Mouse (Mus musculus): ENCODE data around the gene Ccr1l1. TPM values are rescaled to one million over a fixed set of nuclear protein-coding genes. Genes with fewer than 3 reads are reported as not detected.

Ccr1l1 gene
- not detected in 2 replicates for polyA plus RNA-seq (2015; fragmentation: Nextera tagmentation; extraction: Ambion mirVana)

GRCm38 (mm10) chr9:123978308-123978707 is at the start of gene Ccr1l1:
Ccr1l1 (minus strand) TSS chr9:123978408.
- H3K9me3 ChIP-seq (ENCODE audit: control insufficient read depth, low read length): no peaks in the 10 kb centered on the region
- H3K27me3 ChIP-seq (ENCODE audit: control insufficient read depth, insufficient read depth, low read depth, low read length): no peaks in the 10 kb centered on the region
- no peak for ATAC-seq (ENCODE audit: low read depth)
- no peaks in the 10 kb centered on the region for H3K36me3 ChIP-seq (ENCODE audit: control insufficient read depth, insufficient read depth, low read length)
- H3K9ac ChIP-seq (ENCODE audit: low read length): no peak within 1 kb of the TSS
- WGBS: 26% methylated on average over 1 of the region's 1 CpGs
- no peaks in the 10 kb centered on the region for H3K4me1 ChIP-seq (replicated peaks; ENCODE audit: control insufficient read depth, insufficient read depth, low read length)
- H3K4me3 ChIP-seq (ENCODE audit: low read length): no peak within 1 kb of the TSS
- H3K4me2 ChIP-seq (ENCODE audit: low read depth, low read length): no peak within 1 kb of the TSS
- H3K27ac ChIP-seq (ENCODE audit: low read length): no peak within 1 kb of the TSS

DNA sequence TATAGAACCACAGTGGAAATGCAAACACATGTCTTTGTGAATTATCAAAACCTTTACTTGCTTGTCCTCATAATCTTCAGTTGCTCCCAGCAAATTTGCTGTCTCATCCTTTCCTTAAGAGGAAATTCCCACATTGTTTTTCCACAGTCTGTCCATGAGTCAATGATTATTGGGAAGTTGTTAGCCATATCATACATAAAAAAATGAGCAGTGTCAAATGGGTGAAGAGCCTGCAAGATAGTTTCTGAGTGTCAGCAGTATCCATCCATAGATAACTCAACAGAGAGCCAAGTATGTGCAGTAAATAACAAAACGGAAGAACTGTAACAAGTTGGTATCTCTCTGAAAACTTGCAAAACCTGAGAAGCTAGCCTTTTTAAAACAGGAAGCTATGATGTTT is 43.5 kb upstream of the Ccr1l1 start, which contains the start of gene Ccr3:
Gene Ccr3, plus strand, starts transcription at position 301 of the 400 bp plus-strand sequence.
- H3K4me2 ChIP-seq (ENCODE audit: low read depth, low read length): no peak within 1 kb of the TSS
- no peaks in the 10 kb centered on the region for H3K36me3 ChIP-seq (ENCODE audit: control insufficient read depth, insufficient read depth, low read length)
- H3K9ac ChIP-seq (ENCODE audit: low read length): no peak within 1 kb of the TSS
- 70% methylated on average over 1 of the region's 1 CpGs for WGBS
- no peaks in the 10 kb centered on the region for H3K27me3 ChIP-seq (ENCODE audit: control insufficient read depth, insufficient read depth, low read depth, low read length)
- no peak for ATAC-seq (ENCODE audit: low read depth)
- no peaks in the 10 kb centered on the region for H3K4me1 ChIP-seq (replicated peaks; ENCODE audit: control insufficient read depth, insufficient read depth, low read length)
- H3K4me3 ChIP-seq (ENCODE audit: low read length): no peak within 1 kb of the TSS
- no peaks in the 10 kb centered on the region for H3K9me3 ChIP-seq (ENCODE audit: control insufficient read depth, low read length)
- H3K27ac ChIP-seq (ENCODE audit: low read length): no peak within 1 kb of the TSS

- Histone ChIP-seq H3K9me3 (ENCODE audit: control insufficient read depth, low read length) (no peaks in the 10 kb centered on the region), H3K9ac (ENCODE audit: low read length) (no peak overlapping the region), H3K4me1 (replicated peaks; ENCODE audit: control insufficient read depth, insufficient read depth, low read length) (no peaks in the 10 kb centered on the region), H3K4me2 (ENCODE audit: low read depth, low read length) (no peak overlapping the region), H3K36me3 (ENCODE audit: control insufficient read depth, insufficient read depth, low read length) (no peaks in the 10 kb centered on the region), H3K4me3 (ENCODE audit: low read length) (no peak overlapping the region), H3K27ac (ENCODE audit: low read length) (no peak overlapping the region), H3K27me3 (ENCODE audit: control insufficient read depth, insufficient read depth, low read depth, low read length) (no peaks in the 10 kb centered on the region)
- ATAC-seq (ENCODE audit: low read depth): no peak
- 82% methylated on average over 3 of the region's 3 CpGs for WGBS
These were observed 41.7 kb upstream of the Ccr1l1 start for GRCm38 (mm10) chr9:124019887-124020286.

DNA sequence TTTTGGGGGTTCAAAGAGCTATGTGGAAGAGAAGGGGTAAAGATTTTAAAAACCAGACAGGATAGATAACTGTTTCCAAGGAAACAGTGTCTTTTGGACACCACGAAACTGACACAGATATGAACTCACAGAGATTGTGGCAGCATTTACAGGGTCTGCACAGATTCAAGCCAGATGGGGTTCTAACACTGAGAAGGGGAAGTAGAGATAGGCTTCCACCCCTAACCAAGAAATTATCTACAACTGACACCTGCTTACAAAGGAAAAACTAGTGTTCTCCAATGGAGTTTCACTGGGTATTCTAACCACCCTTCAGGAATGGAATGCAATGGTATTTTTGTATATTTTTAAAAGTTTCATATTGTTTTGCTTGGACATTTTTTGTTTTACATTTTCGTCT is 37.8 kb upstream of the Ccr1l1 start:
- 51% methylated on average over 2 of the region's 2 CpGs for WGBS
- Histone ChIP-seq H3K4me3 (ENCODE audit: low read length) (no peak overlapping the region), H3K9ac (ENCODE audit: low read length) (no peak overlapping the region), H3K27ac (ENCODE audit: low read length) (no peak overlapping the region), H3K27me3 (ENCODE audit: control insufficient read depth, insufficient read depth, low read depth, low read length) (no peaks in the 10 kb centered on the region), H3K9me3 (ENCODE audit: control insufficient read depth, low read length) (no peaks in the 10 kb centered on the region), H3K36me3 (ENCODE audit: control insufficient read depth, insufficient read depth, low read length) (no peaks in the 10 kb centered on the region), H3K4me1 (replicated peaks; ENCODE audit: control insufficient read depth, insufficient read depth, low read length) (no peaks in the 10 kb centered on the region), H3K4me2 (ENCODE audit: low read depth, low read length) (no peak overlapping the region)
- ATAC-seq (ENCODE audit: low read depth): no peak

DNA sequence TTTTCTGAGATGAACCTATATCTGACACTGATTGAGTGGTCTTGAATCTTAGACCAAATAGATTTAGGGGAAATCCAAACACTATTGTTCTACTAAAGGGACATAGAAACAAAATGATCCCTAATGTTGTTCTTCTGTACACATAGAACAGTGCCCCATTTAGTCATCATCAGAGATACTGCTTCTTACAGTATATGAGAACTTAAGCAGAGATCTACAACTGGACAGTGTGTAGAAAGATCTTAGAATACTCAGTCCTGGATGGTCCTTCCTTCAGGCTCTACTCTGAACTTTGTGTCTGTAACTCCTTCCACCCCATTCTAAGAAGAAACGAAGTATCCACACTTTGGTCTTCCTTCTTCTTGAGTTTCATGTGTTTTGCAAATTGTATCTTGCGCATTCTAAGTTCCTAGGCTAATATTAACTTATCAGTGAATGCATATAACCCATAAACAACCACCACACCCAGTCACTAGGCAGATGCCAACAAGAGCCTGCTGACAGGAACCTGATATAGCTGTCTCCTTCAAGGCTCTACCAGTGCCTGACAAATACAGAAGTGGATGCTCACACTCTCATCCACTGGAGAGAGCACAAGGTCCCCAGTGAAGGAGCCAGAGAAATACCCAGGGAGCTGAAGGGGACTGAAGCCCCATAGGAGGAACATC is 36.9 kb upstream of the Ccr1l1 start:
- H3K9me3 ChIP-seq (ENCODE audit: control insufficient read depth, low read length): no peaks in the 10 kb centered on the region
- WGBS: 80% methylated on average over 2 of the region's 2 CpGs
- ATAC-seq (ENCODE audit: low read depth): no peak

DNA sequence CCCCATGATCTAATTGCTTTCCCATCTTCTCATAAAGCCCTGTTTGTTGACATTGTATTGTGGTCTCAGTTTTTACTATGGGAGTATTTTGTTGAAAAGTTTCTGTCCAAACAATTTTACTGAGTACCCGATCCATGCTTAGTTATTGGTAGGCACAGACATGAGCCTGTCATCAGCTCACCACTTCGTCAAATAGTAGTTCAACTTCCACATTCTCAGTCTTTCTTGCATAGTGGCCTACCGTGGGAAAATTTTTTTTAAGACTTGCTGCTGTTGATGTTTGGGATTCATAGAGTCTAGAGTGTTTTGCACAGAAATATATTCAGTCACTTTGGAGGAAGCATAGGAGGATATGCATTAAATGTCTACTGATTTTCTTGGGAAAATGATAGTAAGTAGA is 35.1 kb upstream of the Ccr1l1 start:
- H3K36me3 ChIP-seq (ENCODE audit: control insufficient read depth, insufficient read depth, low read length): no peaks in the 10 kb centered on the region
- no peaks in the 10 kb centered on the region for H3K4me1 ChIP-seq (replicated peaks; ENCODE audit: control insufficient read depth, insufficient read depth, low read length)
- no peak for ATAC-seq (ENCODE audit: low read depth)
- 67% methylated on average over 3 of the region's 3 CpGs for WGBS
- H3K9ac ChIP-seq (ENCODE audit: low read length): no peak overlapping the region
- H3K4me2 ChIP-seq (ENCODE audit: low read depth, low read length): no peak overlapping the region
- H3K4me3 ChIP-seq (ENCODE audit: low read length): no peak overlapping the region
- H3K9me3 ChIP-seq (ENCODE audit: control insufficient read depth, low read length): no peaks in the 10 kb centered on the region
- no peak overlapping the region for H3K27ac ChIP-seq (ENCODE audit: low read length)
- no peaks in the 10 kb centered on the region for H3K27me3 ChIP-seq (ENCODE audit: control insufficient read depth, insufficient read depth, low read depth, low read length)

More for the DNA sequence above, 36.9 kb upstream of the Ccr1l1 start:
- no peak overlapping the region for H3K4me2 ChIP-seq (ENCODE audit: low read depth, low read length)
- no peaks in the 10 kb centered on the region for H3K4me1 ChIP-seq (replicated peaks; ENCODE audit: control insufficient read depth, insufficient read depth, low read length)
- H3K36me3 ChIP-seq (ENCODE audit: control insufficient read depth, insufficient read depth, low read length): no peaks in the 10 kb centered on the region
- H3K4me3 ChIP-seq (ENCODE audit: low read length): no peak overlapping the region
- H3K9ac ChIP-seq (ENCODE audit: low read length): no peak overlapping the region
- H3K27ac ChIP-seq (ENCODE audit: low read length): no peak overlapping the region
- no peaks in the 10 kb centered on the region for H3K27me3 ChIP-seq (ENCODE audit: control insufficient read depth, insufficient read depth, low read depth, low read length)

- Histone ChIP-seq H3K27ac (ENCODE audit: low read length) (no peak overlapping the region), H3K4me2 (ENCODE audit: low read depth, low read length) (no peak overlapping the region), H3K9ac (ENCODE audit: low read length) (no peak overlapping the region), H3K4me1 (replicated peaks; ENCODE audit: control insufficient read depth, insufficient read depth, low read length) (no peaks in the 10 kb centered on the region), H3K4me3 (ENCODE audit: low read length) (no peak overlapping the region), H3K9me3 (ENCODE audit: control insufficient read depth, low read length) (no peaks in the 10 kb centered on the region), H3K27me3 (ENCODE audit: control insufficient read depth, insufficient read depth, low read depth, low read length) (no peaks in the 10 kb centered on the region), H3K36me3 (ENCODE audit: control insufficient read depth, insufficient read depth, low read length) (no peaks in the 10 kb centered on the region)
- WGBS: 63% methylated on average over 2 of the region's 2 CpGs
- no peak for ATAC-seq (ENCODE audit: low read depth)
These were observed 34.5 kb upstream of the Ccr1l1 start for GRCm38 (mm10) chr9:124012691-124013090.

DNA sequence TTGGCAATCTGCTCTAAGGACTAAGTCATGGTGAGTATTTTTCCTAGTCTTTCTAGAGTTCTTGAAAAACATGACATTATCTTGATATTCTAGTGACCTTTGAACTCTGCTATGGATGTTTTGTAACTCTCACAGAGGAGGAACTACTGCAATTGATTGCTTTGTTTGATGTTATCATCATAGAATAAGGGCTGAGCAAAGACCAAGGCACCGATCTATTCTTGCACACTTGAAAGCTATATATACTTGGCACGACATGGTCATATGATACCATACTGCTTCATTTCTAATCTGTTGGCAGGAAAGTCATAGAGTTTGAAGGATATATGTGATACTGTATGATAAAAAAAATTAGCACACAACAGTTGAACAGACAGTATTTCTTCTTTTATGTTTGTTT is 21.6 kb upstream of the Ccr1l1 start:
- Histone ChIP-seq H3K4me1 (replicated peaks; ENCODE audit: control insufficient read depth, insufficient read depth, low read length) (no peaks in the 10 kb centered on the region), H3K4me3 (ENCODE audit: low read length) (no peak overlapping the region), H3K36me3 (ENCODE audit: control insufficient read depth, insufficient read depth, low read length) (no peaks in the 10 kb centered on the region), H3K27ac (ENCODE audit: low read length) (no peak overlapping the region), H3K4me2 (ENCODE audit: low read depth, low read length) (no peak overlapping the region), H3K9ac (ENCODE audit: low read length) (no peak overlapping the region), H3K9me3 (ENCODE audit: control insufficient read depth, low read length) (no peaks in the 10 kb centered on the region), H3K27me3 (ENCODE audit: control insufficient read depth, insufficient read depth, low read depth, low read length) (no peaks in the 10 kb centered on the region)
- ATAC-seq (ENCODE audit: low read depth): no peak
- 60% methylated on average over 2 of the region's 2 CpGs for WGBS

- no peak overlapping the region for H3K4me2 ChIP-seq (ENCODE audit: low read depth, low read length)
- no peaks in the 10 kb centered on the region for H3K36me3 ChIP-seq (ENCODE audit: control insufficient read depth, insufficient read depth, low read length)
- no peak overlapping the region for H3K27ac ChIP-seq (ENCODE audit: low read length)
- H3K9me3 ChIP-seq (ENCODE audit: control insufficient read depth, low read length): no peaks in the 10 kb centered on the region
- no peaks in the 10 kb centered on the region for H3K27me3 ChIP-seq (ENCODE audit: control insufficient read depth, insufficient read depth, low read depth, low read length)
- H3K4me1 ChIP-seq (replicated peaks; ENCODE audit: control insufficient read depth, insufficient read depth, low read length): no peaks in the 10 kb centered on the region
- 47% methylated on average over 3 of the region's 3 CpGs for WGBS
- no peak for ATAC-seq (ENCODE audit: low read depth)
- no peak overlapping the region for H3K4me3 ChIP-seq (ENCODE audit: low read length)
- H3K9ac ChIP-seq (ENCODE audit: low read length): no peak overlapping the region
These were observed 19.5 kb upstream of the Ccr1l1 start for GRCm38 (mm10) chr9:123997719-123998118.
